Mouse (Mus musculus): ENCODE data around the gene Cyp2c50. TPM values are rescaled to one million over a fixed set of nuclear protein-coding genes. Genes with fewer than 3 reads are reported as not detected.
"Not testable (repeated sequence)": the region's sequence is repeated elsewhere in the genome, so short reads cannot be mapped to it uniquely, and the experiment has no call there.

The Cyp2c50 gene
- not detected in 2 replicates for polyA plus RNA-seq (2016; fragmentation: Nextera tagmentation; extraction: Ambion mirVana)

- not testable (repeated sequence) for ATAC-seq (ENCODE audit: low FRiP score); H3K27ac ChIP-seq; H3K9me3 ChIP-seq (replicated peaks); H3K4me3 ChIP-seq; H3K4me1 ChIP-seq; H3K9ac ChIP-seq; H3K27me3 ChIP-seq; H3K4me2 ChIP-seq (replicated peaks); H3K36me3 ChIP-seq
- 92% methylated on average over 1 of the region's 1 CpGs for WGBS
Measured at GRCm38 (mm10) chr19:40089421-40089820, at the start of gene Cyp2c50. TSS of gene Cyp2c50 (plus strand) at chr19:40089688.

- H3K4me2 ChIP-seq (replicated peaks) = no peak within 1 kb of the TSS
- no peaks in the 10 kb centered on the region for H3K9me3 ChIP-seq (replicated peaks)
- no peaks in the 10 kb centered on the region for H3K27me3 ChIP-seq
- H3K36me3 ChIP-seq = no peaks in the 10 kb centered on the region
- no peaks in the 10 kb centered on the region for H3K4me1 ChIP-seq
- no peak within 1 kb of the TSS for H3K4me3 ChIP-seq
- H3K27ac ChIP-seq = no peak within 1 kb of the TSS
- no peak within 1 kb of the TSS for H3K9ac ChIP-seq
- ATAC-seq (ENCODE audit: low FRiP score) = no peak
Measured at GRCm38 (mm10) chr19:40073701-40074100, 15.8 kb upstream of the Cyp2c50 start, which contains the start of gene Cyp2c54. TSS of gene Cyp2c54 (minus strand) at chr19:40073827.

GRCm38 (mm10) chr19:40088381-40088780, 1.1 kb upstream of the Cyp2c50 start:
- 98% methylated on average over 1 of the region's 1 CpGs for WGBS
- H3K4me3 ChIP-seq = no peak overlapping the region
- H3K4me1 ChIP-seq = no peaks in the 10 kb centered on the region
- no peak overlapping the region for H3K9ac ChIP-seq
- no peaks in the 10 kb centered on the region for H3K27me3 ChIP-seq
- H3K9me3 ChIP-seq (replicated peaks) = no peaks in the 10 kb centered on the region
- no peak overlapping the region for H3K4me2 ChIP-seq (replicated peaks)
- H3K36me3 ChIP-seq = no peaks in the 10 kb centered on the region
- no peak overlapping the region for H3K27ac ChIP-seq
- no peak for ATAC-seq (ENCODE audit: low FRiP score)

GRCm38 (mm10) chr19:40091111-40091510, 1.6 kb downstream of the Cyp2c50 start:
- H3K27ac ChIP-seq = no peak overlapping the region
- no peak overlapping the region for H3K9ac ChIP-seq
- no peaks in the 10 kb centered on the region for H3K27me3 ChIP-seq
- no peaks in the 10 kb centered on the region for H3K4me1 ChIP-seq
- no peak overlapping the region for H3K4me3 ChIP-seq
- H3K9me3 ChIP-seq (replicated peaks) = no peaks in the 10 kb centered on the region
- no peak overlapping the region for H3K4me2 ChIP-seq (replicated peaks)
- no peak for ATAC-seq (ENCODE audit: low FRiP score)
- WGBS = 82% methylated on average over 3 of the region's 3 CpGs
- H3K36me3 ChIP-seq = no peaks in the 10 kb centered on the region

GRCm38 (mm10) chr19:40119624-40120023, 30.1 kb downstream of the Cyp2c50 start:
- 83% methylated on average over 13 of the region's 13 CpGs for WGBS
- not testable (repeated sequence) for H3K27me3 ChIP-seq; H3K9me3 ChIP-seq (replicated peaks)

GRCm38 (mm10) chr19:40125165-40125564, 35.7 kb downstream of the Cyp2c50 start:
- H3K27ac ChIP-seq; ATAC-seq (ENCODE audit: low FRiP score); H3K9me3 ChIP-seq (replicated peaks); H3K4me3 ChIP-seq; H3K4me1 ChIP-seq; H3K36me3 ChIP-seq; H3K9ac ChIP-seq; H3K27me3 ChIP-seq; H3K4me2 ChIP-seq (replicated peaks): not testable (repeated sequence)
- WGBS = 92% methylated on average over 3 of the region's 3 CpGs

More at GRCm38 (mm10) chr19:40119624-40120023, 30.1 kb downstream of the Cyp2c50 start:
- not testable (repeated sequence) for ATAC-seq (ENCODE audit: low FRiP score); H3K4me1 ChIP-seq; H3K36me3 ChIP-seq; H3K27ac ChIP-seq; H3K4me2 ChIP-seq (replicated peaks); H3K4me3 ChIP-seq; H3K9ac ChIP-seq

GRCm38 (mm10) chr19:40126996-40127395, 37.5 kb downstream of the Cyp2c50 start:
- H3K27me3 ChIP-seq; H3K4me1 ChIP-seq; H3K27ac ChIP-seq; H3K36me3 ChIP-seq; H3K4me3 ChIP-seq; ATAC-seq (ENCODE audit: low FRiP score); H3K9me3 ChIP-seq (replicated peaks); H3K9ac ChIP-seq; H3K4me2 ChIP-seq (replicated peaks): not testable (repeated sequence)
- 35% methylated on average over 2 of the region's 2 CpGs for WGBS

Other genes starting within 250 kb of the Cyp2c50 start
- not detected in 2 replicates for gene Cyp2c69, start 202.9 kb upstream of the Cyp2c50 start, polyA plus RNA-seq (2016; fragmentation: Nextera tagmentation; extraction: Ambion mirVana)
- not detected in 2 replicates for gene Cyp2c37, start 97.3 kb upstream of the Cyp2c50 start, polyA plus RNA-seq (2016; fragmentation: Nextera tagmentation; extraction: Ambion mirVana)
- not detected in 2 replicates for gene Cyp2c54, start 15.9 kb upstream of the Cyp2c50 start, polyA plus RNA-seq (2016; fragmentation: Nextera tagmentation; extraction: Ambion mirVana)
- not detected in 2 replicates for gene Cyp2c70, start 97.6 kb downstream of the Cyp2c50 start, polyA plus RNA-seq (2016; fragmentation: Nextera tagmentation; extraction: Ambion mirVana)
- gene Pdlim1, start 182.2 kb downstream of the Cyp2c50 start, polyA plus RNA-seq (2016; fragmentation: Nextera tagmentation; extraction: Ambion mirVana) = 49.0 and 55.3 TPM in 2 replicates

All from hindbrain, embryonic 12.5 days (tissue).